Mouse (Mus musculus) heart, embryonic 11.5 days (tissue): ENCODE data around the gene Gnrhr. TPM values are rescaled to one million over a fixed set of nuclear protein-coding genes. Genes with fewer than 3 reads are reported as not detected.

ENCODE experiments used
- ATAC-seq: fragments of 200-750 bp; cut with Nextera tagmentation; replicated peaks from 2 replicates; pipeline ENCODE4 v1.8.0; 2017; ENCODE audit warnings: moderate library complexity; ENCODE audit not compliant: insufficient number of reproducible peaks, low FRiP score, low TSS enrichment
- H3K27ac ChIP-seq: fragments of 300-500 bp; sonication (generic); 2 replicates; pipeline ENCODE4 v1.5.1; 2014; ENCODE audit warnings: mild to moderate bottlenecking, low read depth, low read length
- H3K27me3 ChIP-seq: fragments of 300-500 bp; sonication (generic); 2 replicates; pipeline ENCODE4 v1.6.1; 2014; ENCODE audit warnings: mild to moderate bottlenecking, low read length, mixed read lengths; ENCODE audit not compliant: control insufficient read depth, insufficient read depth
- H3K36me3 ChIP-seq: fragments of 300-500 bp; sonication (generic); 2 replicates; pipeline ENCODE4 v1.6.1; 2014; ENCODE audit warnings: mild to moderate bottlenecking, low read length, moderate library complexity, mixed read lengths; ENCODE audit not compliant: control insufficient read depth, insufficient read depth
- H3K4me1 ChIP-seq: fragments of 300-500 bp; sonication (generic); 2 replicates; pipeline ENCODE4 v1.6.1; 2014; ENCODE audit warnings: low read length; ENCODE audit not compliant: control insufficient read depth, insufficient read depth
- H3K4me2 ChIP-seq: fragments of 300-500 bp; sonication (generic); 2 replicates; pipeline ENCODE4 v1.6.1; 2014; ENCODE audit warnings: mild to moderate bottlenecking, moderate library complexity
- H3K4me3 ChIP-seq: fragments of 300-500 bp; sonication (generic); 2 replicates; pipeline ENCODE4 v1.5.1; 2014; ENCODE audit warnings: low read depth, low read length
- H3K9ac ChIP-seq: fragments of 300-500 bp; sonication (generic); 2 replicates; pipeline ENCODE4 v1.6.1; 2014; ENCODE audit warnings: mild to moderate bottlenecking, low read depth, low read length, moderate library complexity
- H3K9me3 ChIP-seq: fragments of 300-500 bp; sonication (generic); replicated peaks from 2 replicates; pipeline ENCODE4 v1.6.1; 2016; ENCODE audit warnings: low read length; ENCODE audit not compliant: control insufficient read depth
- WGBS: fragments of 180-500 bp; shearing (Covaris S2); extraction: QIAGEN DNeasy Blood & Tissue Kit; methylation state at CpG from one replicate; pipeline ENCODE4 v1.1.7; 2014; ENCODE audit not compliant: insufficient replicate concordance; 5-methylcytosine and 5-hydroxymethylcytosine counted together
- polyA plus RNA-seq: library from polyadenylated mRNA; unstranded; fragments of >200 nt; fragmentation: Nextera tagmentation; extraction: Ambion mirVana; gene quantifications from 2 replicates; pipeline ENCODE4 v1.2.1, GENCODE M21; 2014

Gene Gnrhr
- polyA plus RNA-seq, result not detected in 2 replicates

- Histone ChIP-seq H3K9ac (no peak within 1 kb of the TSS), H3K4me3 (no peak within 1 kb of the TSS), H3K27me3 (no peaks in the 10 kb centered on the region), H3K4me2 (no peak within 1 kb of the TSS), H3K27ac (no peak within 1 kb of the TSS), H3K9me3 (no peaks in the 10 kb centered on the region), H3K36me3 (no peaks in the 10 kb centered on the region), H3K4me1 (no peaks in the 10 kb centered on the region)
- 88% methylated on average over 10 of the region's 10 CpGs for WGBS
- no peak for ATAC-seq
Observed at GRCm38 (mm10) chr5:86197801-86198200, at the start of gene Gnrhr. Gnrhr (minus strand) TSS chr5:86197901.

- no peaks in the 10 kb centered on the region for H3K36me3 ChIP-seq
- H3K27me3 ChIP-seq, result no peaks in the 10 kb centered on the region
- H3K9me3 ChIP-seq, result no peaks in the 10 kb centered on the region
- H3K4me2 ChIP-seq, result no peak overlapping the region
- H3K9ac ChIP-seq, result no peak overlapping the region
- H3K4me3 ChIP-seq, result no peak overlapping the region
- no peak overlapping the region for H3K27ac ChIP-seq
- H3K4me1 ChIP-seq, result no peaks in the 10 kb centered on the region
- no peak for ATAC-seq
- WGBS, result 84% methylated on average over 11 of the region's 11 CpGs
Observed at GRCm38 (mm10) chr5:86246559-86246958, 48.9 kb upstream of the Gnrhr start.

GRCm38 (mm10) chr5:86244880-86245279 is 47.2 kb upstream of the Gnrhr start:
- H3K9ac ChIP-seq, result no peak overlapping the region
- no peak for ATAC-seq
- H3K4me2 ChIP-seq, result no peak overlapping the region
- no peaks in the 10 kb centered on the region for H3K36me3 ChIP-seq
- no peaks in the 10 kb centered on the region for H3K4me1 ChIP-seq
- WGBS, result 58% methylated on average over 1 of the region's 1 CpGs
- no peak overlapping the region for H3K4me3 ChIP-seq
- no peak overlapping the region for H3K27ac ChIP-seq
- H3K9me3 ChIP-seq, result no peaks in the 10 kb centered on the region
- H3K27me3 ChIP-seq, result no peaks in the 10 kb centered on the region

- WGBS, result 78% methylated on average over 3 of the region's 3 CpGs
- no peak for ATAC-seq
- no peaks in the 10 kb centered on the region for H3K36me3 ChIP-seq
- H3K9ac ChIP-seq, result no peak overlapping the region
- H3K9me3 ChIP-seq, result no peaks in the 10 kb centered on the region
- H3K4me2 ChIP-seq, result no peak overlapping the region
- no peak overlapping the region for H3K27ac ChIP-seq
- no peaks in the 10 kb centered on the region for H3K27me3 ChIP-seq
- no peak overlapping the region for H3K4me3 ChIP-seq
- H3K4me1 ChIP-seq, result no peaks in the 10 kb centered on the region
Observed at GRCm38 (mm10) chr5:86244275-86244674, 46.6 kb upstream of the Gnrhr start.

- Histone ChIP-seq H3K4me3 (no peak overlapping the region), H3K36me3 (no peaks in the 10 kb centered on the region), H3K9me3 (no peaks in the 10 kb centered on the region), H3K27ac (no peak overlapping the region), H3K4me1 (no peaks in the 10 kb centered on the region), H3K4me2 (no peak overlapping the region), H3K27me3 (no peaks in the 10 kb centered on the region), H3K9ac (no peak overlapping the region)
- WGBS, result 75% methylated on average over 5 of the region's 5 CpGs
- ATAC-seq, result no peak
Observed at GRCm38 (mm10) chr5:86227156-86227853, 29.6 kb upstream of the Gnrhr start.

- WGBS, result 10% methylated on average over 4 of the region's 4 CpGs
- no peak for ATAC-seq
Observed at GRCm38 (mm10) chr5:86191356-86191755, 6.3 kb downstream of the Gnrhr start.

GRCm38 (mm10) chr5:86190770-86191169 is 6.9 kb downstream of the Gnrhr start:
- no peak overlapping the region for H3K4me3 ChIP-seq
- no peaks in the 10 kb centered on the region for H3K9me3 ChIP-seq
- 26% methylated on average over 5 of the region's 5 CpGs for WGBS
- H3K27ac ChIP-seq, result no peak overlapping the region
- H3K9ac ChIP-seq, result no peak overlapping the region
- no peaks in the 10 kb centered on the region for H3K36me3 ChIP-seq
- H3K27me3 ChIP-seq, result no peaks in the 10 kb centered on the region
- H3K4me2 ChIP-seq, result no peak overlapping the region
- no peaks in the 10 kb centered on the region for H3K4me1 ChIP-seq
- no peak for ATAC-seq

More at GRCm38 (mm10) chr5:86191356-86191755, 6.3 kb downstream of the Gnrhr start:
- Histone ChIP-seq H3K27ac (no peak overlapping the region), H3K9me3 (no peaks in the 10 kb centered on the region), H3K27me3 (no peaks in the 10 kb centered on the region), H3K4me1 (no peaks in the 10 kb centered on the region), H3K9ac (no peak overlapping the region), H3K36me3 (no peaks in the 10 kb centered on the region), H3K4me3 (no peak overlapping the region), H3K4me2 (no peak overlapping the region)

- H3K27ac ChIP-seq, result no peak overlapping the region
- no peak overlapping the region for H3K9ac ChIP-seq
- no peaks in the 10 kb centered on the region for H3K27me3 ChIP-seq
- H3K4me2 ChIP-seq, result no peak overlapping the region
- no peak for ATAC-seq
- no peaks in the 10 kb centered on the region for H3K9me3 ChIP-seq
- no peaks in the 10 kb centered on the region for H3K4me1 ChIP-seq
- H3K4me3 ChIP-seq, result no peak overlapping the region
- H3K36me3 ChIP-seq, result no peaks in the 10 kb centered on the region
- 48% methylated on average over 15 of the region's 15 CpGs for WGBS
Observed at GRCm38 (mm10) chr5:86190290-86190689, 7.4 kb downstream of the Gnrhr start.

- Histone ChIP-seq H3K27ac (no peak overlapping the region), H3K36me3 (no peaks in the 10 kb centered on the region), H3K9me3 (no peaks in the 10 kb centered on the region), H3K27me3 (no peaks in the 10 kb centered on the region), H3K4me3 (no peak overlapping the region), H3K4me1 (no peaks in the 10 kb centered on the region), H3K4me2 (no peak overlapping the region), H3K9ac (no peak overlapping the region)
- 53% methylated on average over 6 of the region's 6 CpGs for WGBS
- ATAC-seq, result no peak
Observed at GRCm38 (mm10) chr5:86187441-86187840, 10.3 kb downstream of the Gnrhr start.
